Mouse (Mus musculus) intestine, embryonic 16.5 days (tissue): ENCODE results near the gene Dffa. TPM values are rescaled to one million over a fixed set of nuclear protein-coding genes. Genes with fewer than 3 reads are reported as not detected.

Experiments used
- ATAC-seq: fragments of 200-750 bp; cut with Nextera tagmentation; 2 replicates; pipeline ENCODE4 v1.8.0; 2017; ENCODE audit warnings: moderate TSS enrichment, moderate library complexity
- H3K27ac ChIP-seq: fragments of 300-500 bp; sonication (generic); 2 replicates; pipeline ENCODE4 v1.5.1; 2014; ENCODE audit warnings: mild to moderate bottlenecking, low read length
- H3K27me3 ChIP-seq: fragments of 300-500 bp; sonication (generic); replicated peaks from 2 replicates; pipeline ENCODE4 v1.6.1; 2014; ENCODE audit warnings: low read length, control low read depth, mixed read lengths; ENCODE audit not compliant: control insufficient read depth, insufficient read depth
- H3K36me3 ChIP-seq: fragments of 300-500 bp; sonication (generic); 2 replicates; pipeline ENCODE4 v1.6.1; 2014; ENCODE audit warnings: low read length, control low read depth; ENCODE audit not compliant: control insufficient read depth, insufficient read depth
- H3K4me1 ChIP-seq: fragments of 300-500 bp; sonication (generic); 2 replicates; pipeline ENCODE4 v1.6.1; 2014; ENCODE audit warnings: low read length, control low read depth, mixed read lengths; ENCODE audit not compliant: control insufficient read depth, insufficient read depth
- H3K4me2 ChIP-seq: fragments of 300-500 bp; sonication (generic); 2 replicates; pipeline ENCODE4 v1.6.1; 2014; ENCODE audit warnings: low read depth, low read length, control low read depth
- H3K4me3 ChIP-seq: fragments of 300-500 bp; sonication (generic); 2 replicates; pipeline ENCODE4 v1.5.1; 2014; ENCODE audit warnings: mild to moderate bottlenecking, low read length
- H3K9ac ChIP-seq: fragments of 300-500 bp; sonication (generic); 2 replicates; pipeline ENCODE4 v1.6.1; 2014; ENCODE audit warnings: low read depth, low read length
- H3K9me3 ChIP-seq: fragments of 300-500 bp; sonication (generic); 2 replicates; pipeline ENCODE4 v1.6.1; 2016; ENCODE audit warnings: low read length, control low read depth; ENCODE audit not compliant: control insufficient read depth
- WGBS: fragments of 180-500 bp; shearing (Covaris S2); extraction: QIAGEN DNeasy Blood & Tissue Kit; methylation state at CpG from one replicate; pipeline ENCODE4 v1.1.7; 2014; 5-methylcytosine and 5-hydroxymethylcytosine counted together
- polyA plus RNA-seq: library from polyadenylated mRNA; unstranded; fragments of >200 nt; fragmentation: Nextera tagmentation; extraction: Ambion mirVana; gene quantifications from 2 replicates; pipeline ENCODE4 v1.2.1, GENCODE M21; 2015

The Dffa gene
- polyA plus RNA-seq, 1 experiment from 2014 or later: 52.2 TPM

DNA sequence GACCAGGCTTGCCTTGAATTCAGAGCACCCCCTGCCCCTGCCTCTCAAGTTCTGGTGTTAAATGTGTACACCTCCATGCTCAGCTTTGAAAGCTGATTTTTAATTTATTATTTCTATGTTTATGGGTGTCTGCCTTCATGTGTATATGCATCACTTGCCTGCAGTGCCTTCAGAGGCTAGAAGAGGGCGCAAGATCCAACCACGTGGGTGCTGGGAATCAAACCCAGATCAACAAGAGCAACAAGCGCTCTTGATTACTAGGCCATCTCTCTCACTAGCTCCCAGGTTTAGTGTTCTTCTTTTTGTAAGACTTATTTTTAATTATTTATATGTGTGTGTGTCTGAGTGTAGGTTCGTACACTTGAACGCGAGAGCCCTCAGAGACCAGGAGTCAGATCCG, 50.9 kb downstream of the Dffa start:
- H3K27ac ChIP-seq: no peak overlapping the region
- no peaks in the 10 kb centered on the region for H3K9me3 ChIP-seq
- H3K9ac ChIP-seq: no peak overlapping the region
- no peak overlapping the region for H3K4me3 ChIP-seq
- H3K4me1 ChIP-seq: peaks cover 5% of the 10 kb centered on the region
- no peak for ATAC-seq
- no peak overlapping the region for H3K4me2 ChIP-seq
- WGBS: 97% methylated on average over 7 of the region's 7 CpGs
- H3K36me3 ChIP-seq: peaks cover 54% of the 10 kb centered on the region
- H3K27me3 ChIP-seq: no peaks in the 10 kb centered on the region

DNA sequence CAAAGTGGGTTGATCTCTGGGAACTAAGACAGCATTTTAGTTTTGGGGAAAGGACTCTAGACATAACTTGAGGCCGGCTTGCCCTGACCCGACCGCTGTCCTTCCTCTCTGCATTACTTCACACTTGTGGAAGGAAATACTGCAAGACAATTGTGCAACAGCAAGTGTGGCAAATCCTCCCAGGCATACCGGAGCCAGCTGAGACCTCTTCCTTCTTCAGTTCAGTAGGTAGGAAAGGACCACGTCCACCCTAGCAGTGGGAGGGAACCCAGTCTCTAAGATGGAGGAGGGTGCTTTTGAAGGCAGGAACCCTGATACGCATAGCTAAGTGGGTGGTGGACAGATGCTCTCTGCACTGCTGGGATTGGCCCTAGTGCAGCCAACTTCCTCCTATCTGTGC, 51.8 kb downstream of the Dffa start:
- no peak for ATAC-seq

DNA sequence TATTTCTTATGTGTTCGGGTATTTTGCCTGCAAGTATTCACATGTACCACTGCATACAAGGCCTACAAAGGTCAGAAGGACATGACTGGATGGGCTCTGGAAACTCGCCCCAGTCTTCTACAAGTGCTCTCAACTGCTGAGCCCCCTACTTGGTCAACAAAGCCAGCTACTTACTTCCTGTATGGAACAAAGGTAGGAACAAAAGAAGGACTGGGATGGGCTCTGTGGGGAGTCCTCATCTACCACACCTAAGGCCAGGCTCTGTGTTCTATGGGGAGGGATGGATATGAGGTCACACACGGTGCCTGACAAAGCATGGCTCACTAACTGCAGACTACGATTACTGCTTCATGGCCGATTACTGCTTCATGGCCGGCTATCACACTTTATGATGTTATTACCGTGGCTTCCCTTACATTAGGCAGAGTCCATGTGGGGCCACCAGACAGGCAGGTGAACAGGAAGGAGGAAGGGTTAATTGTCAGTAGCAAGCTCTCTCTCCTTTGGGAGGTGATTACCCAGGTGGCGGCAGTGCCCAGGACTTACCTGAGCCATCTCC, 53.5 kb downstream of the Dffa start:
- no peaks in the 10 kb centered on the region for H3K27me3 ChIP-seq
- H3K4me1 ChIP-seq: peaks cover 5% of the 10 kb centered on the region
- H3K9ac ChIP-seq: no peak overlapping the region
- no peak overlapping the region for H3K4me3 ChIP-seq
- peak; percentile 79 for ATAC-seq
- peak overlapping the region; percentile 19; the same call in 1 of the 2 replicates for H3K27ac ChIP-seq
- H3K36me3 ChIP-seq: peaks cover 44% of the 10 kb centered on the region
- H3K4me2 ChIP-seq: no peak overlapping the region
- no peaks in the 10 kb centered on the region for H3K9me3 ChIP-seq
- WGBS: 70% methylated on average over 8 of the region's 8 CpGs

More for the DNA sequence above, 51.8 kb downstream of the Dffa start:
- Histone ChIP-seq H3K4me3 (no peak overlapping the region), H3K4me2 (no peak overlapping the region), H3K27me3 (no peaks in the 10 kb centered on the region), H3K36me3 (peaks cover 52% of the 10 kb centered on the region), H3K27ac (no peak overlapping the region), H3K9ac (no peak overlapping the region), H3K4me1 (peaks cover 5% of the 10 kb centered on the region), H3K9me3 (no peaks in the 10 kb centered on the region)
- WGBS: 92% methylated on average over 6 of the region's 6 CpGs

DNA sequence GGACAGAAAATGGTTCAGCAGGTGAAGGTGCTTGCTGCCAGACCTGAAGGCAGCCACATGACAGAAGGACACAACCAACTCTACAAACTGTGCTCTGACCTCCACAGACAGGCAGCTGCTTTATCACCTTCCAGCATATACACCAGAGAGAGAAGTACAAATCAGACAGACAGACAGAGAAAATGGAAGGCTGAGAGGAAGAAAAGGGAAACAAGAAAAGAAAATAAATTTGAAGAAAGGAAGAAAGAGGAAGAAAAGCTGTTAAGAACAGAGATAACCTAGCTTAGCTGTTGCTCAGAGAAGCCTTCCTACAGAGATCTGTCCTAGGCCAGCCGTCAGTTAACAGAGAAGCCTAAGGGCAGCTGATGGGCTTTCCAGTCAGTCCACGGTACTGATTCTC, 55.3 kb downstream of the Dffa start:
- no peak for ATAC-seq
- Histone ChIP-seq H3K9ac (no peak overlapping the region), H3K36me3 (peaks cover 27% of the 10 kb centered on the region), H3K27me3 (no peaks in the 10 kb centered on the region), H3K4me1 (peaks cover 5% of the 10 kb centered on the region), H3K4me2 (no peak overlapping the region), H3K4me3 (no peak overlapping the region), H3K27ac (no peak overlapping the region), H3K9me3 (no peaks in the 10 kb centered on the region)
- 87% methylated on average over 2 of the region's 2 CpGs for WGBS

DNA sequence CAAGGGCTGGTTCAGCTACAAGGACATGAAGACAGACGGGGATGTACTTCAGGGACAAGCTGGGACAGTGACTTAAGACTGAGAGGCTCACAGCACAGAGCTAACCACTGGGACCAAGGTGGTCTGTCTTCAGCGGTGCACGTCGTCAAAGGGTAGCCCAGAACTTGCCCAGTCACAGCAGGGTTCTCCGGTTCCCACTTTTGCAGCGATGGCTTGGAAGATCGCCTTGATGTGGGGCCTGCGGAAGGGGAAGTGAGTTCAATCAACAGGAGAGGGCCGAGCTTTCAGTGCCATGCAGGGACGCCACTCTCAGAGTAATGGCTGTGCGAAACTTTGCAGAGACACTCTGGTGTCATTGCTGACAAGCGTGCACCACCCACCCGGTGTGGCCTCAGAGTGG, 55.9 kb downstream of the Dffa start:
- H3K9ac ChIP-seq: no peak overlapping the region
- no peak overlapping the region for H3K27ac ChIP-seq
- H3K27me3 ChIP-seq: no peaks in the 10 kb centered on the region
- no peak overlapping the region for H3K4me3 ChIP-seq
- 87% methylated on average over 13 of the region's 13 CpGs for WGBS
- no peak for ATAC-seq
- H3K4me1 ChIP-seq: peaks cover 5% of the 10 kb centered on the region
- H3K9me3 ChIP-seq: no peaks in the 10 kb centered on the region
- H3K4me2 ChIP-seq: no peak overlapping the region
- peaks cover 23% of the 10 kb centered on the region for H3K36me3 ChIP-seq

DNA sequence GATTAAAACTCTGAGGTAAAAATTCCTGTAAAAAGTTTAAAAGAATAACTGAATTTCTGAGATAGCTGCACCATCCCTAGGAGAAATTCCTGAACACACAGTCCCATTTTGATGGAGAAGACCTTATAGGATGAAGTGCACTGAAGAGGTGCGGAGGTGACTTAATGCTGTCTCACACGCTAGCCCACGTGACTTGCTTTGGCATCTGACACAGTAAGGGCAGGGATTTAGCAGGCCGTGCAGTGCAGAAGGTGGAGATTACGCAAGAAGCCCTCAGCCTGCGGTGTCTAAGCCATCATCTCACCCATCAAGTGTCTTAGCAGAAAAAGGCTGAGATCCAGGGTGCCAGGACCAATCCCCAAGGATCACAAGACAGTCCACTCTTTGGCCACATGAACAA, 57.2 kb downstream of the Dffa start:
- no peak for ATAC-seq
- Histone ChIP-seq H3K9ac (no peak overlapping the region), H3K27ac (no peak overlapping the region), H3K36me3 (peaks cover 14% of the 10 kb centered on the region), H3K4me2 (no peak overlapping the region), H3K9me3 (no peaks in the 10 kb centered on the region), H3K27me3 (no peaks in the 10 kb centered on the region), H3K4me1 (peaks cover 11% of the 10 kb centered on the region), H3K4me3 (no peak overlapping the region)
- WGBS: 91% methylated on average over 6 of the region's 6 CpGs

DNA sequence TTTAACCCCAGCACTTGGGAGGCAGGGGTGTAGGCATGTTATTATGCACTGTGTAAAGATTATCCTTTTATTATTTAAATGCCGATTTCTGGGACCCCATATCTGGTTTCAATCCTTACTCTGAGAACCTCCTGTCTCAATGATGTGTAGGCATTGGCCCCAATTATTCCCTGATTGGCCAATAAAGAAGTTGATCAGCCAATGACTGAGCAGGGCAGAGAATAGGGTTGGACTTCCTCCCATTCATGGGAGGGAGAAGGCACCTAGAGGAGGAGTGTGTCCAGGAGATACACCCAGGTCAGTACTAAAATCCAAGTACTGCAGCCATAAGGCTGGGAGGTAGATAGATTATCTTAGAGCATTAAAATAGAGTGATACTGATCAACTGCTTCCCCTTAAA, 59.2 kb downstream of the Dffa start:
- Histone ChIP-seq H3K9ac (no peak overlapping the region), H3K9me3 (no peaks in the 10 kb centered on the region), H3K4me1 (peaks cover 6% of the 10 kb centered on the region), H3K4me3 (no peak overlapping the region), H3K4me2 (no peak overlapping the region), H3K27me3 (no peaks in the 10 kb centered on the region), H3K36me3 (peaks cover 4% of the 10 kb centered on the region), H3K27ac (no peak overlapping the region)
- 71% methylated on average over 1 of the region's 1 CpGs for WGBS
- ATAC-seq: no peak

DNA sequence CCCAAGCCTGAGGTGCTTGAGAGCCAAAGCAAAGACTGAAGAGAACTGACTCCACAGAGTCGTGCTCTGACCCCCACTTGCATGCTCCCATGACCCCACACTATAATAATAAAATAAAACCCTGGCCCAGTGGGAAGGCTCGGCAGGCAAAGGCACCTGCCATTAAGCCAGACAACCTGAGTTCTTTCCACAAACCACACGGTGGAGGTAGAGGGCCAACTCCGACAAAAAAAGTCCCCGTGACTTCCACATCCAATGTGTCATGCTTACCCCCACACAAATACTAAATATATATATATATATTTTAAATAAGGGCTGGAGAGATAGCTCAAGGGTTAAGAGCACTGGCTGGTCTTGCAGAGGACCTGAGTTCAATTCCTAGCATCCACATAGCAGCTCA, 60.2 kb downstream of the Dffa start:
- H3K9me3 ChIP-seq: no peaks in the 10 kb centered on the region
- H3K4me1 ChIP-seq: peaks cover 9% of the 10 kb centered on the region
- ATAC-seq: no peak
- WGBS: 53% methylated on average over 5 of the region's 5 CpGs
- peaks cover 4% of the 10 kb centered on the region; the same call in 1 of the 2 replicates for H3K36me3 ChIP-seq
- H3K27ac ChIP-seq: no peak overlapping the region
- peak overlapping the region; percentile 21; the same call in 1 of the 2 replicates for H3K4me3 ChIP-seq
- no peaks in the 10 kb centered on the region for H3K27me3 ChIP-seq
- H3K9ac ChIP-seq: peak overlapping the region; percentile 33; the same call in 1 of the 2 replicates
- peak overlapping the region; percentile 30 for H3K4me2 ChIP-seq

DNA sequence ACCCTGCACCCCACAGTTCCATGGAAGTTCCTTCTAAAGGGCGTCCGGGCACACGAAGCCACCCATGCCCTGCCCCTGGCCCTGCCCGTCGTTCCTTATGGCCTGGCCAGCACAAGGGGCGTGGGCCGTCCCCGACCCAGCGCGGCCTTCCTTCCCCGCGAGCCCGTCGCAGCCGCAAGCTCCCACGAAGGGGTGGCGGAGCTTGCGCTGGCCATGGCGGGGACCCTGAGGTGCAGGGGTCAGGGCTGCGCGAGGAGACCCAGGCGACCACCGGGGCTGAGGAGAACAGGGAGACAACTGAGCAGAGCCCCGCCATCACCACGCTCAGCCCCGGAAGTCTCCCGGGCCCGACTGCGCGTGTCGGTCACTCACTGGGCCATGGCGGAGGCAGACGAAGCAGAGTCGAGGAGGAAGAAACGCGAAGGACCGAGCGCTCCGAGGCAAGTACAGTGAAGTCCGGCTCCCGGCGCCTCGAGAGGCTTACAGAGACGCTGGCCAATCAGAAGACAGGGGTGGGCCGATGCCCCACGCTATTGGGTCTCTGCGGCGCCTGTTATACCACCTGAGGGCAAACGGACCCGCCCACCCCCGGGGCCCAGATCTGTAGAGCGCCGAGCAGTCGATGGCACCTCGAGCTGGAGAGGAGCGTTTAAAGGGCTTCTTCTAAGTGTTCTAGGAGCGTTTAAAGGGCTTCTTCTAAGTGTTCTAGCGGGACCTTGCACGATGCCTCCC, 62.4 kb downstream of the Dffa start, which contains the start of gene Pgd:
Gene Pgd (minus strand): TSS at position 557 of the 732 bp plus-strand sequence.
- Histone ChIP-seq H3K4me1 (peaks cover 21% of the 10 kb centered on the region), H3K27ac (peak within 1 kb of the TSS; percentile 95), H3K27me3 (no peaks in the 10 kb centered on the region), H3K9ac (peak within 1 kb of the TSS; percentile 96), H3K9me3 (no peaks in the 10 kb centered on the region), H3K4me2 (peak within 1 kb of the TSS; percentile 87), H3K4me3 (peak within 1 kb of the TSS; percentile 97), H3K36me3 (peaks cover 4% of the 10 kb centered on the region; the same call in 1 of the 2 replicates)
- peak; percentile 95 for ATAC-seq
- WGBS: under 1% methylated on average over 59 of the region's 59 CpGs
